Mouse (Mus musculus) central nervous system, embryonic 11.5 days (tissue): Measurements from ENCODE around the gene Ints4. TPM values are rescaled to one million over a fixed set of nuclear protein-coding genes. Genes with fewer than 3 reads are reported as not detected.

Experiments used
- polyA plus RNA-seq: library from polyadenylated mRNA; depleted of rRNA; stranded (reverse); fragments of >200 nt; gene quantifications from 2 replicates; pipeline ENCODE4 v1.2.3, GENCODE M21; 2012; rRNA removed

Ints4 gene
- polyA plus RNA-seq = 63.1 and 80.0 TPM in 2 replicates

DNA sequence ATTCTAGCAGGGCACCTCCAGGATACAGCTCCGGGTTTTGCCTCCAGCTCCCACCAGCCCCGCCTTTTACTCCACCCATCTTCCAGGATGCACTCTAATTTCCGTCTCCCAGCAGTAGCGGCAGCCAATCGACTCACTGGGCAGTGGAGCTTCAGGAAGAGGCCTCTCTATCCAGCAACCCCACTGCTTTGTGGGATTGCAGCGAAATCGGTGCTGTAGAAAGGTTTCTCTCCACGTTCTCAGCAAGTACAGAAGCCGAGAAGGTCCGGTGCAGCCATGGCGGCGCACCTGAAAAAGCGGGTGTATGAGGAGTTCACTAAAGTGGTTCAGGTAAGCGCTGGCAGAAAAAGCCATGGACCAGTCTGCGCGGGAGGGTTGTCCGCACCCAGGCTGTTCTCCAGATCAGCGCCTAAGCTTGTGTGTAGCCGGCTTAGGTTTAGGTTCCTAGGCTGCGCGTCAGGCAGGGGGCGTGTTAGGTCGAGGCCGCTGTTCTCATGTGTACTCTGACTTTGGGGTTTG, at the start of gene Ints4:
Gene Ints4, plus strand, starts transcription at position 136 of the 519 bp plus-strand sequence.

GRCm38 (mm10) chr7:97451023-97451422, 29.7 kb upstream of the Ints4 start, which contains the start of gene Kctd14:
TSS of gene Kctd14 (plus strand) at chr7:97451323.

GRCm38 (mm10) chr7:97579067-97579975, 98.6 kb downstream of the Ints4 start, which contains the start of the genes Aamdc and Rsf1:
TSS of gene Aamdc (minus strand) at chr7:97579497.
TSS of gene Rsf1 (plus strand) at chr7:97579889.

Other genes starting within 250 kb of the Ints4 start
- gene Usp35, start 148.9 kb upstream of the Ints4 start, polyA plus RNA-seq = 6.8 and 7.6 TPM in 2 replicates
- gene Kctd21, start 148.6 kb upstream of the Ints4 start, polyA plus RNA-seq = 3.7 and 4.7 TPM in 2 replicates
- 49.5 and 51.1 TPM in 2 replicates for gene Alg8, start 109.3 kb upstream of the Ints4 start, polyA plus RNA-seq
- 244 and 291 TPM in 2 replicates for gene Ndufc2, start 81.0 kb upstream of the Ints4 start, polyA plus RNA-seq
- gene Thrsp, start 63.2 kb upstream of the Ints4 start, polyA plus RNA-seq = 0.09 and 0.11 TPM in 2 replicates
- gene Kctd14, start 29.6 kb upstream of the Ints4 start, polyA plus RNA-seq = 3.0 and 4.0 TPM in 2 replicates
- gene Aamdc, start 98.5 kb downstream of the Ints4 start, polyA plus RNA-seq = 33.8 and 35.4 TPM in 2 replicates
- 20.9 and 40.3 TPM in 2 replicates for gene Rsf1, start 98.9 kb downstream of the Ints4 start, polyA plus RNA-seq
- gene Clns1a, start 215.7 kb downstream of the Ints4 start, polyA plus RNA-seq = 145 and 149 TPM in 2 replicates